Mouse (Mus musculus) megakaryocyte, embryonic 14.5 days (primary cell): Measurements from ENCODE around the gene Pola2.

Experiments
- FLI1 ChIP-seq: IDR thresholded peaks from 2 replicates; pipeline ENCODE4 v1.6.1; 2012; ENCODE audit warnings: low read length, inconsistent platforms, mixed read lengths
- GATA1 ChIP-seq: IDR thresholded peaks from 3 replicates; pipeline ENCODE4 v1.6.1; 2012; ENCODE audit warnings: mixed read lengths, low read length, inconsistent platforms, borderline replicate concordance

- TF ChIP-seq GATA1 (no peak), FLI1 (no peak)
Observed at GRCm38 (mm10) chr19:5940173-5940572, 23.8 kb downstream of the Pola2 start.
